ENCODE assay signal across 8 mouse cellular contexts in genomic region chr8:81452082-81452481, GRCm38 (mm10).
DNase-seq lines count a peak whose midpoint lies in the region; ATAC-seq and TF ChIP-seq lines count a peak whose summit lies in the region.

No protein-coding gene starts in this region.

- DNase-seq in cerebellum, adult 9-10 months: no peak
- DNase-seq in neural tube, embryonic 11.5 days (ENCODE audit: low spot score): peak; percentile 18
- no peak for DNase-seq in neural tube, embryonic 10.5 days (ENCODE audit: extremely low spot score, low spot score)
- DNase-seq in kidney, adult 9 months: peak; percentile 57
- DNase-seq in telencephalon, adult 2 months (ENCODE audit: low read depth, low spot score): peak; percentile 12
- no peak for DNase-seq in ovary, postnatal 36 days (ENCODE audit: low spot score)
- DNase-seq in thymus, adult 2 months: no peak

- no peak for TF ChIP-seq POLR2A in thymus, adult 2 months (IDR thresholded peaks at IDR 0.05; ENCODE audit: control insufficient read depth, extremely low read depth, insufficient read depth, low read length, poor library complexity)

- no peak overlapping the region for H3K9ac ChIP-seq in neural tube, embryonic 11.5 days (ENCODE audit: low read length)

- no peaks in the 10 kb centered on the region for H3K27me3 ChIP-seq in neural tube, embryonic 11.5 days (ENCODE audit: control insufficient read depth, insufficient read depth, low read length)
- no peaks in the 10 kb centered on the region for H3K27me3 ChIP-seq in thymus, adult 2 months (ENCODE audit: control insufficient read depth, insufficient read depth, low read length)

- no peaks in the 10 kb centered on the region for H3K9me3 ChIP-seq in neural tube, embryonic 11.5 days (ENCODE audit: control insufficient read depth, low read length)

- H3K27ac ChIP-seq in neural tube, embryonic 11.5 days (ENCODE audit: low read depth, low read length): no peak overlapping the region
- no peak overlapping the region for H3K27ac ChIP-seq in thymus, adult 2 months (ENCODE audit: control insufficient read depth, insufficient read depth, low read length)

- no peaks in the 10 kb centered on the region for H3K4me1 ChIP-seq in neural tube, embryonic 11.5 days (ENCODE audit: control insufficient read depth, insufficient read depth, low read length)
- no peaks in the 10 kb centered on the region for H3K4me1 ChIP-seq in thymus, adult 2 months (replicated peaks; ENCODE audit: control insufficient read depth, insufficient read depth, low read length)

- peak; percentile 20; the same call in 1 of the 2 replicates for ATAC-seq in cerebellum, adult (ENCODE audit: insufficient number of reproducible peaks, low FRiP score, low TSS enrichment)
- ATAC-seq in neural tube, embryonic 11.5 days (ENCODE audit: insufficient read depth, low FRiP score, low TSS enrichment): peak; percentile 45; the same call in 1 of the 2 replicates

- no peak for TF ChIP-seq CTCF in thymus, adult 2 months (IDR thresholded peaks at IDR 0.05; ENCODE audit: borderline replicate concordance, control insufficient read depth, extremely low read depth, insufficient read depth, low read length, poor library complexity)

- no peaks in the 10 kb centered on the region for H3K36me3 ChIP-seq in neural tube, embryonic 11.5 days (ENCODE audit: control insufficient read depth, insufficient read depth, low read length)
- no peaks in the 10 kb centered on the region for H3K36me3 ChIP-seq in thymus, adult 2 months (ENCODE audit: control insufficient read depth, insufficient read depth, low read length)

- no peak overlapping the region for H3K4me2 ChIP-seq in neural tube, embryonic 11.5 days (ENCODE audit: low read depth)

- no peak overlapping the region for H3K4me3 ChIP-seq in neural tube, embryonic 11.5 days (ENCODE audit: low read depth, low read length)
- H3K4me3 ChIP-seq in thymus, adult 2 months (ENCODE audit: control insufficient read depth, insufficient read depth, low read length): no peak overlapping the region

- 27% methylated on average over 6 of the region's 6 CpGs for WGBS in neural tube, embryonic 11.5 days
- WGBS in thymus, adult 2 months: 83% methylated on average over 6 of the region's 6 CpGs

Comparison
In these comparisons a context has a peak if more than half of its experiments do, and no peak if none do; other contexts are left out.
1. DNase-seq: peak in neural tube, embryonic 11.5 days (single experiment), kidney, adult 9 months (single experiment) and telencephalon, adult 2 months (single experiment); none in cerebellum, adult 9-10 months (single experiment), neural tube, embryonic 10.5 days (single experiment), ovary, postnatal 36 days (single experiment) and thymus, adult 2 months (single experiment).